Mouse (Mus musculus): ENCODE measurements around the gene Selenoh.

DNA sequence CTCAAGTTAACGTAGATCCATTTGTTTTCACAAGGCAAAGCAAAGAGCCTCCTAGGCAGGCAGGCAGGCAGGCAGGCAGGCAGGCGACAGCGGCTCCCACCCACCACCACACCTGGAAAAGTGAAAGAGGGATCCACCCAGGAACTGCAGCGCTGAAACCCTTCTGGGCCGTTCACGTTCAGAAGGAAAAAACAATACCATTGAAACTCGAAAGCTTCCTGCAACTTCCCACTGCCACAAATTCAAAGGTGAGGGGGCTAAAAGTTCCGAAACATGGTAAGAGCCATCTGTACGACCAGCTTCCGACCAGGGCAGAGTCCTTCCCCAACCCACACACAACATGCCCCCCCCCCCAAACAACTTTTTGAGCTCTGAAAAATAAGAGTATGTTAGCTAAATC, 20.9 kb downstream of the Selenoh start:
- no peak for TF ChIP-seq REST (IDR thresholded peaks at IDR 0.05; ENCODE audit: insufficient read depth, insufficient read length)
- no peak for TF ChIP-seq TCF12 (IDR thresholded peaks at IDR 0.05; ENCODE audit: insufficient read depth, poor library complexity, severe bottlenecking)
- TF ChIP-seq POLR2AphosphoS2 (IDR thresholded peaks at IDR 0.05; ENCODE audit: insufficient read length, low read depth): no peak
- TF ChIP-seq POLR2A (IDR thresholded peaks at IDR 0.05; ENCODE audit: insufficient read length, low read depth): no peak
- no peak for TF ChIP-seq MAX (IDR thresholded peaks at IDR 0.05; ENCODE audit: low read depth)
- TF ChIP-seq USF1 (IDR thresholded peaks at IDR 0.05; ENCODE audit: low read depth): no peak
- no peak for TF ChIP-seq CEBPB (IDR thresholded peaks at IDR 0.05; ENCODE audit: insufficient read depth, poor library complexity, severe bottlenecking)
- TF ChIP-seq MYOG (IDR thresholded peaks at IDR 0.05; ENCODE audit: control insufficient read depth in 1 of 3, insufficient read depth in 1 of 3, insufficient read length in 2 of 3, low read depth in 2 of 3): no peak
- no peak for TF ChIP-seq E2F4 (IDR thresholded peaks at IDR 0.05; ENCODE audit: insufficient read depth)
